Mouse (Mus musculus) forebrain, embryonic 13.5 days (tissue): Measurements from ENCODE around the gene Mecom. TPM values are rescaled to one million over a fixed set of nuclear protein-coding genes. Genes with fewer than 3 reads are reported as not detected.

Experiments
- ATAC-seq: fragments of 200-750 bp; cut with Nextera tagmentation; 2 replicates; pipeline ENCODE4 v1.8.0; 2017
- H3K27ac ChIP-seq: fragments of 300-500 bp; sonication (generic); 2 replicates; pipeline ENCODE4 v1.5.1; 2015; ENCODE audit warnings: inconsistent platforms, mild to moderate bottlenecking, moderate library complexity
- H3K27me3 ChIP-seq: fragments of 300-500 bp; sonication (generic); 2 replicates; pipeline ENCODE4 v1.6.1; 2015; ENCODE audit warnings: mild to moderate bottlenecking, inconsistent platforms
- H3K36me3 ChIP-seq: fragments of 300-500 bp; sonication (generic); 2 replicates; pipeline ENCODE4 v1.6.1; 2015; ENCODE audit warnings: mild to moderate bottlenecking, inconsistent platforms; ENCODE audit not compliant: poor library complexity, severe bottlenecking
- H3K4me1 ChIP-seq: fragments of 300-500 bp; sonication (generic); 2 replicates; pipeline ENCODE4 v1.6.1; 2015; ENCODE audit warnings: inconsistent platforms
- H3K4me2 ChIP-seq: fragments of 300-500 bp; sonication (generic); 2 replicates; pipeline ENCODE4 v1.6.1; 2015; ENCODE audit warnings: inconsistent platforms, mild to moderate bottlenecking, moderate library complexity
- H3K4me3 ChIP-seq: fragments of 300-500 bp; sonication (generic); 2 replicates; pipeline ENCODE4 v1.5.1; 2015; ENCODE audit warnings: mild to moderate bottlenecking, inconsistent platforms
- H3K9ac ChIP-seq: fragments of 300-500 bp; sonication (generic); 2 replicates; pipeline ENCODE4 v1.6.1; 2015; ENCODE audit warnings: mild to moderate bottlenecking, inconsistent platforms
- H3K9me3 ChIP-seq: fragments of 300-500 bp; sonication (generic); replicated peaks from 2 replicates; pipeline ENCODE4 v1.6.1; 2016; ENCODE audit warnings: inconsistent platforms
- whole genome bisulfite sequencing: fragments of 180-500 bp; shearing (Covaris S2); methylation state at CpG from one replicate; pipeline ENCODE4 v1.1.7; 2015; 5-methylcytosine and 5-hydroxymethylcytosine counted together
- polyA plus RNA-seq: library from polyadenylated mRNA; unstranded; fragments of >200 nt; fragmentation: Nextera tagmentation; extraction: Ambion mirVana; gene quantifications from 2 replicates; pipeline ENCODE4 v1.2.1, GENCODE M21; 2015

The Mecom gene
- polyA plus RNA-seq, 1 experiment from 2014 or later, result 3.7 TPM

DNA sequence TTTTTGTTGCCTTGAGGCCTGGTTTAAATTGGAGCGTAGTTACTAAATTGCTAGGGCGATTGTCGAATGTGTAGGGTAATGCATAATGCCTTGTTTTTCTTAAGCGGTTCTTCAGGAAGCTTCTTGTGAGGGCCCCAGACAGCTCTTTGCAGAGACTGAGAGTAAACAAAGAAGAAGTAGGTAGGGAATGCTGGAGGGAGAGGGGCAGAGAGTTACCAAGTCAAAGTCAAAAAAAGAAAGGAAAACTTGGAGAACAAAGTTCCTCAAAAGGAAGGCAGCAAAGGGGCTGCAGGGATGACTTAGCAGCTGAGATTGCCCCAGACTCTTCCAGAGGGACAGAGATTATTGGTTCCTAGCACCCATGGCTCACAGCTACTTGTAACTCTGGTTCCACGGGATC lies 126.9 kb downstream of the Mecom start:
- Histone ChIP-seq H3K4me3 (no peak overlapping the region), H3K36me3 (no peaks in the 10 kb centered on the region), H3K9me3 (peaks cover 5% of the 10 kb centered on the region; the same call in 1 of the 2 replicates), H3K27me3 (no peaks in the 10 kb centered on the region), H3K9ac (no peak overlapping the region), H3K4me1 (peaks cover 17% of the 10 kb centered on the region), H3K4me2 (no peak overlapping the region), H3K27ac (no peak overlapping the region)
- 54% methylated on average over 5 of the region's 5 CpGs for WGBS
- no peak for ATAC-seq

DNA sequence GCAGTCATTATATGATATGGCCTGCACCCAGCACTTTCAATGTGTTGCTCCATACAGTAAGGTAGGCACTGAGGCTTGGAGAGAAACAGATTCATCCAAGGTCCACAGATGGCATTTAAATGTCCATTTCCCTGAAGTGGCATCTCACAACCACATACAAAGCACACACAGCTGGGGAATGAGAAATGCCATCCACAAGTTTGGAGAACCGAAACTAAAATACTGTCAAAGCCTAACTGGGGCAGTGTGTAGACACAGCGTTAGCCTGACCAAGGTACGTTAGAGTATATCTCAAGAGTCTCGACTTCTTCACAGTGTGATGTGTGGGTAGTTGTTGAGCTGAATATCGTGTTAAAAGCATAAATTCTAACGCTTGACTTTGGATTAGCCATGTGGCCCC lies 133.6 kb downstream of the Mecom start:
- H3K4me3 ChIP-seq, result no peak overlapping the region
- H3K9ac ChIP-seq, result no peak overlapping the region
- 0 out of 2 replicates have a peak, but pooled peaks cover 4% of the 10 kb centered on the region for H3K27me3 ChIP-seq
- no peak overlapping the region for H3K4me2 ChIP-seq
- H3K4me1 ChIP-seq, result peaks cover 41% of the 10 kb centered on the region
- no peaks in the 10 kb centered on the region for H3K9me3 ChIP-seq
- H3K27ac ChIP-seq, result no peak overlapping the region
- H3K36me3 ChIP-seq, result no peaks in the 10 kb centered on the region
- 96% methylated on average over 6 of the region's 6 CpGs for WGBS
- no peak for ATAC-seq

DNA sequence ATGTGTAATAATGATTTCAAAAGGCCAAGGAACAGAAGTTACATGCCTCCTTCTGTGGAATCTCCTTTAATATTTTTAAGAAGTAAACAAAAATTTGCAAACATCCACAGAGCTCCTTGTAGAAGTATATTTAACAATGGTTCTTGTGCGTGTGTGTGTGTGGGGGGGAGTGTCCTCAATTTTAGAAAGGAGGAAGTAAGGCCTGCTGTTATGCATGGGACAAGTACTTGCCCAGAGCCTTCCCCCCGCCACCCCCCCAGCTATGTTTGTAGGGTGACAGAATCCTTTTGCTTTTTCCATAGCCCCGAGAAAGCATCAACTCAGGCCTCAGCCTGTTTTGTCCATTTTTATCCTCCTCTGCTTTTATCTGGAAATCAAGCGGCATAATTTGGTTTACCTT lies 137.0 kb downstream of the Mecom start:
- Histone ChIP-seq H3K4me1 (peaks cover 24% of the 10 kb centered on the region), H3K4me2 (no peak overlapping the region), H3K4me3 (no peak overlapping the region), H3K36me3 (no peaks in the 10 kb centered on the region), H3K9me3 (no peaks in the 10 kb centered on the region), H3K9ac (no peak overlapping the region), H3K27ac (no peak overlapping the region), H3K27me3 (0 out of 2 replicates have a peak, but pooled peaks cover 4% of the 10 kb centered on the region)
- ATAC-seq, result no peak
- 16% methylated on average over 4 of the region's 4 CpGs for WGBS

DNA sequence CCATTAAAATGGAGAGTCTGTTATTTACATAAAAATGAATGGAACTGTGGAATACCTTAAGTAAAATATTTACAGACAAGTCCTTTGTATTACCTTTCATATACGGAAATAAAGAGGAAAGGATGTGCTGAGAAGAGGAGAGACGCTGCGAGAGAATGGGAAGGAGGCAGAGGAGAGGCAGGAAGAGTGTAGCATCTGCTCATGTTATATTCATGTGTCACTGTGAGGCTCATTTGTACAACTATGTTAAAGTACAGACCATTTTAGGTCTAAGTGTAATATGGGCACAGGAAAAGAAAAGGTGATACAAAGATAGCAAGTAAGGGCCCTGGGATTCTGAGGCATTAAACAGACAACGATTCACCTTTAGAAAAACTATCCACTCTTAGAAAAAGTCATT lies 143.0 kb downstream of the Mecom start:
- ATAC-seq, result no peak
- 81% methylated on average over 4 of the region's 4 CpGs for WGBS
- H3K4me1 ChIP-seq, result peaks cover 3% of the 10 kb centered on the region; the same call in 1 of the 2 replicates
- H3K4me2 ChIP-seq, result no peak overlapping the region
- H3K9me3 ChIP-seq, result no peaks in the 10 kb centered on the region
- H3K27me3 ChIP-seq, result no peaks in the 10 kb centered on the region
- H3K9ac ChIP-seq, result no peak overlapping the region
- no peak overlapping the region for H3K27ac ChIP-seq
- H3K4me3 ChIP-seq, result no peak overlapping the region
- no peaks in the 10 kb centered on the region for H3K36me3 ChIP-seq

DNA sequence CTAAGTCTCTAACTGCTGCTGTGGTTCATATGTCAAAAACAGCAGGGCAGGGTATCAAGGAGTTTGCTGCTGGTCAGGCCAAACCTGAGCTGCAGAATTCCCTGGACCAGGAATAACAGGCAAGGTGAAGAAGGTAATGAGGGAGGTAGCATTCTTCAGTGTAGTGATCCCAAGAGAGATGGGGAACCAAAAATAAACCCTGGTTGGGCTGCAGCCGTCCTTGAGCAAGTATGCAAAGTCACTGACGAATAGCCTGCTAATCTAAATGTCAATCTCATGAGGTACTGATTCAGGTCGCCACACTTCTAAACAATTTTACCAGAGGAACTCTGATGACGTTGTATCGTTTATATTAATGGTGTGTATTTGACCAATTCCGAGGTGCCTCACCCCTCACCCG lies 148.9 kb downstream of the Mecom start:
- H3K27me3 ChIP-seq, result no peaks in the 10 kb centered on the region
- no peak overlapping the region for H3K9ac ChIP-seq
- H3K9me3 ChIP-seq, result no peaks in the 10 kb centered on the region
- H3K4me3 ChIP-seq, result no peak overlapping the region
- no peaks in the 10 kb centered on the region for H3K36me3 ChIP-seq
- peaks cover 3% of the 10 kb centered on the region; the same call in 1 of the 2 replicates for H3K4me1 ChIP-seq
- no peak overlapping the region for H3K27ac ChIP-seq
- ATAC-seq, result no peak
- H3K4me2 ChIP-seq, result no peak overlapping the region
- 86% methylated on average over 7 of the region's 7 CpGs for WGBS

DNA sequence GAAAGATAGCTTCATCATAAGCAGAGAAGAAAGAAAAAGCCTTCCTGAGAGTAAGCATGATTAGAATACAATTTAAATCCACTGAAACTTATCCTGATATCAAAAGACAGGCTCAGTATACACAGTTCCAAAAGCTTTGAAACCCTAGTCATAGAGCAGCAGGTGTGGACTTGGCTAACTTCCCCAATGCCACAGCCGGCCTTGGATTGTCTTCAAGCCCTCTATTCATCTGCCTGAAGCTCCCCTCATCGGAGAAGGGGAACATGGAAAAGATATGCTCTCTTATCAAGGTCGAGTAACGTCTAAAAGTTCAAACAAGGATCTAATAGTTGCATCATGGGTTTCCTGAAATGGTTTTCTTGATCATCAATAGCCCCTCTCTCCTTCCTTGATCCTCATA lies 152.9 kb downstream of the Mecom start:
- Histone ChIP-seq H3K9ac (no peak overlapping the region), H3K27me3 (no peaks in the 10 kb centered on the region), H3K27ac (no peak overlapping the region), H3K4me1 (0 out of 2 replicates have a peak, but pooled peaks cover 6% of the 10 kb centered on the region), H3K4me3 (no peak overlapping the region), H3K4me2 (no peak overlapping the region), H3K36me3 (no peaks in the 10 kb centered on the region), H3K9me3 (no peaks in the 10 kb centered on the region)
- 80% methylated on average over 4 of the region's 4 CpGs for WGBS
- no peak for ATAC-seq

DNA sequence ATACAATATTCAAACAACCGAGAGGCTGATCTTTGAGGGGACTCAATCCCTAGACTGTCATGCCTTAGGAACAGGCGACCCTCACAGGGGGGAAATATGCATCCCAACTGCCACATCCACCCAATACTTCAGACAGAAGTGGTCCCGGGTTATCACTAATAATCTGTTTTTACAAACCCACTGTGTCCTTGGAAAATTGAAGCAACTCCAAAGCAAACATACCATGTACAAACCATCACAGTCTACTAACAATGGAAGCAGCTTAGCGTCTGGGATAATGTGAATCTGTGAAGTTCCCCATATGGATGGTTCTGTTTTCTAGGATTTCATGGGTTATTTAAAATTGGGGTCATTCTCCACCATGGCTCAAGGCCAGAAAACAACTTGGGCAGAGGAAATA lies 155.1 kb downstream of the Mecom start:
- no peak overlapping the region for H3K4me3 ChIP-seq
- no peak overlapping the region for H3K27ac ChIP-seq
- H3K36me3 ChIP-seq, result no peaks in the 10 kb centered on the region
- H3K9ac ChIP-seq, result no peak overlapping the region
- 0 out of 2 replicates have a peak, but pooled peaks cover 6% of the 10 kb centered on the region for H3K4me1 ChIP-seq
- H3K4me2 ChIP-seq, result no peak overlapping the region
- no peaks in the 10 kb centered on the region for H3K27me3 ChIP-seq
- no peak for ATAC-seq
- WGBS, result 58% methylated on average over 4 of the region's 4 CpGs
- H3K9me3 ChIP-seq, result no peaks in the 10 kb centered on the region

DNA sequence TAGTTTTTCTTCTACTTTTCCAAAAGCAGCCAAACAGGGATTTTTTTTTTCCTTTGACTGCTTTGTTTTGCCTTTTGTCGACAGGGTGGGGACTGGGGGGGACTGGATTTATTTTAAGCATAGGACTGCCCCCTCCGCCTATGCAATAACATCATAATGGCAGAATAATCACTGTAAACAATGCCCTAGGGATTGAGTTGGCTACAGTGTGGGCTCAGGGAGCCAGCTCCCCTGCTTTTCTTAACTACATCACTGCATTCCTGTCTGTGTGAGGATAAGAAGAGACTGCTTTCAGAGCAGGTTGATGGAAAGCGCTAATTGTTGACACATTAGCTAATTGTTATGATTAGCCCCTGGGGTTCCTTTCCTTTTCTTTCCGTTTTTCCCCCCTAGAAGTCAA lies 155.6 kb downstream of the Mecom start:
- H3K4me1 ChIP-seq, result 0 out of 2 replicates have a peak, but pooled peaks cover 6% of the 10 kb centered on the region
- ATAC-seq, result no peak
- 11% methylated on average over 4 of the region's 4 CpGs for WGBS
- H3K36me3 ChIP-seq, result no peaks in the 10 kb centered on the region
- H3K9me3 ChIP-seq, result no peaks in the 10 kb centered on the region
- H3K4me2 ChIP-seq, result no peak overlapping the region
- no peak overlapping the region for H3K9ac ChIP-seq
- no peak overlapping the region for H3K27ac ChIP-seq
- no peaks in the 10 kb centered on the region for H3K27me3 ChIP-seq
- H3K4me3 ChIP-seq, result no peak overlapping the region

DNA sequence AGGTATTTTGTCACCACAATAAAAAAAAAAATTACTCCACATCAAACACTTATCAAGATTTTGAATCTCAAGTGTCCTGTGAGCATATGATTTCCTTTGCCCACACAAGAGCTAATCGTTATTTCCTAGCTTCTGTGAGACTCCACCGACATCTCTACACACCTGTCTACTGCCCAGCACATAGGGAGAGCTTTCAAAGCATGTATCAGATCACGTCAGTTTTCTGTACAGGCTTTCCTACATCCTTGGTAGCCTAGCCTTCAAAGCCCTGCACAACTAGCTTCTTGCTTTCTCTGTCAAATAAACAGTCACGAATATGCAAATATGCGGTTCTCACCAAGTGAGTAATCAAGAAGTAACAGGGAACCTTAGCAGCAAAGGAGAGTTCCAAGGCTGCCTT lies 157.5 kb downstream of the Mecom start:
- Histone ChIP-seq H3K4me3 (no peak overlapping the region), H3K27me3 (no peaks in the 10 kb centered on the region), H3K9ac (no peak overlapping the region), H3K4me2 (no peak overlapping the region), H3K36me3 (no peaks in the 10 kb centered on the region), H3K9me3 (no peaks in the 10 kb centered on the region), H3K27ac (no peak overlapping the region), H3K4me1 (0 out of 2 replicates have a peak, but pooled peaks cover 6% of the 10 kb centered on the region)
- ATAC-seq, result no peak
- WGBS, result 89% methylated on average over 5 of the region's 5 CpGs

DNA sequence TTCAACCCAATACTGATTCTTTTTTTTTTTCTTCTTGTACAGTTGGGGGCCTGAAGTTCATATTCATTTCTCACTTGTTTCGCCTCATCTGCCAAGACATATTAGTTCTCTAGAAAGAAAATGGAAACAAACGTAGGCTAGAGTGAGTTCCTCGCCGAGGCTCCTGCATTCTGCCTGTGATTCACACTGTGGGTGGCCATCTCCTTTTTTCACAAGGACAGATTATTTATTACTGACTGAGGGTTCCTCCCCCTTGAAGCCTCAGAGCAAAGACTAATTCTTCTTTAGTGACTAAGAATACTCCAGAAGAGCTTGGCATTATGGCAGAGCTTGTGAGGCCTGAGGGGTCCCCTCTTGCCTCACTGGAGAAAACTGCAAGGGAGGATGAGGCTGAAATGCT lies 167.5 kb downstream of the Mecom start:
- Histone ChIP-seq H3K9ac (no peak overlapping the region), H3K36me3 (no peaks in the 10 kb centered on the region), H3K4me3 (no peak overlapping the region), H3K4me1 (no peaks in the 10 kb centered on the region), H3K27me3 (no peaks in the 10 kb centered on the region), H3K9me3 (no peaks in the 10 kb centered on the region), H3K27ac (no peak overlapping the region), H3K4me2 (no peak overlapping the region)
- no peak for ATAC-seq
- 56% methylated on average over 4 of the region's 4 CpGs for WGBS

DNA sequence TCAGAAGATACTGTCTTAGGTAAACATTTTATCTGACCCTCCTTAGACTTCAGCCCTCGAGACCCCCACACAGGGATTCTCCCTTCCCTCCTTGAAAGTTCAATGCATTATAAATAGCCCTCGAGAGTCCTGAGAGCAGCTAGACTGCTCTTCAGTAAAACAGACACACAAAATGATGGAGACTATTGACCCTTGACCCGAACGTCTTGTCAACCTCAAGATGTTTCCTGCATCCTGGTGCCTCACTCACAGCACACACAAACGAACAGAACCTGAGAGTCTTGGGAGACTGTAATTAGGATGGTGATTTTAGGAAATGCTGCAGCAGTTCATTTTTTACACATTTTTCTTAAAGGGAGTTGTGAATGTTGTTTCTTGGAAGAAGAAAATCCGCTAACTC lies 168.5 kb downstream of the Mecom start:
- no peak overlapping the region for H3K9ac ChIP-seq
- H3K4me1 ChIP-seq, result no peaks in the 10 kb centered on the region
- H3K36me3 ChIP-seq, result no peaks in the 10 kb centered on the region
- ATAC-seq, result no peak
- H3K27me3 ChIP-seq, result no peaks in the 10 kb centered on the region
- no peak overlapping the region for H3K4me2 ChIP-seq
- no peak overlapping the region for H3K27ac ChIP-seq
- no peaks in the 10 kb centered on the region for H3K9me3 ChIP-seq
- no peak overlapping the region for H3K4me3 ChIP-seq
- 82% methylated on average over 6 of the region's 6 CpGs for WGBS

DNA sequence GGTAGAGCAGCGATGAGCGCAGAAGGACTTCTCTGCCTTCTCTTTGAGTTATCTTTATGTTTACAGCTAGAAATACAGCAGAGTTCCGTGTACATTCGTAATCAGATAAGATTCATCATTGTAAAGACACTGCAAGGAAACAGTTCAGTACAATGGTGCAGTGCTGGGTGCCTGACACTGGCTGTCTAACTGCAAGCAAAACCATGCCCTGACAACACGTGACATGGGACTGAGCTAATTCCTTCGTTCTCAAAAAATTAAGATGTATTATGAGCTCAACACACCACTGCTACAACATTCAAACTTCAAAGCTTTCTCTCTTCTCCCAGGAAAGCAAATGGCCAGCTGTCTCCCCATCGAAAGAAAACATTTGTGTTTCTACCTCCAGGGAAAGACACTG lies 176.3 kb downstream of the Mecom start:
- peak overlapping the region; percentile 18; the same call in 1 of the 2 replicates for H3K4me3 ChIP-seq

DNA sequence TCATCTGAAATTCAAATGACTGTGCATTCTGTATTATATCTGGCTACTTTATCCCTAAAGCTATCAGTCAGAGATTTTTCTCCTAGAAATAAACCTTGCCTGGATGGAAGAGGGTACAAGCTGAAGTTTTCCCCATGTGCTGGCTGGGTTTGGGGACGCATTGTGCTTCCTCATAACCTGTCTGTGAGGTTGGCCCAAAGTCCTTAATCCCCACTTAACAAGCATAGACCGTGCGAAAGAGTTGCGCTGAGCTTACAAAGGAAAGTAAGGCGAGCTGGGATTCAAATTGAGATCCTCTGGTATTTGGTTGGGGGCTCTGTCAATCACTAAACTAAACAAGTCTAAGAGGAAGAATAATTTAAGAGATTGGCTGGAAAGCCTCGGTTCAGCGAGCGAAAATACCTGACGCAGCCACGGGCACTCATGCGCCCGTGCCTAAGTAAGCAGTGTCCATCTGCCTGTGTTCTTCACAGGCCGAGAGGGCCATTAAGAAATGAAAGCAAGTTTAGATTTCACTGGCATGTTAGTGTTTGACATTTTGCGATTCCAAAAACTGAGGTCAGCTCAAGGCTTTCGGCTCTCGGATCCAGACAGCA lies 176.8 kb downstream of the Mecom start:
- peak overlapping the region; percentile 27; the same call in 1 of the 2 replicates for H3K9ac ChIP-seq
- 0 out of 2 replicates have a peak, but pooled peaks have one; percentile 43 for ATAC-seq
- H3K4me1 ChIP-seq, result peaks cover 10% of the 10 kb centered on the region
- H3K27me3 ChIP-seq, result 0 out of 2 replicates have a peak, but pooled peaks cover 5% of the 10 kb centered on the region
- 11% methylated on average over 16 of the region's 16 CpGs for WGBS
- peak overlapping the region; percentile 18; the same call in 1 of the 2 replicates for H3K4me3 ChIP-seq
- H3K4me2 ChIP-seq, result peak overlapping the region; percentile 56
- no peaks in the 10 kb centered on the region for H3K9me3 ChIP-seq
- H3K36me3 ChIP-seq, result no peaks in the 10 kb centered on the region
- H3K27ac ChIP-seq, result no peak overlapping the region

More for the DNA sequence above, 176.3 kb downstream of the Mecom start:
- Histone ChIP-seq H3K4me2 (peak overlapping the region; percentile 56), H3K27ac (no peak overlapping the region), H3K4me1 (peaks cover 10% of the 10 kb centered on the region), H3K36me3 (no peaks in the 10 kb centered on the region), H3K9ac (peak overlapping the region; percentile 27; the same call in 1 of the 2 replicates), H3K27me3 (0 out of 2 replicates have a peak, but pooled peaks cover 5% of the 10 kb centered on the region), H3K9me3 (no peaks in the 10 kb centered on the region)
- 41% methylated on average over 7 of the region's 7 CpGs for WGBS
- 0 out of 2 replicates have a peak, but pooled peaks have one; percentile 38 for ATAC-seq
